Mouse (Mus musculus) small intestine, adult 2 months (tissue): ENCODE measurements around the gene Slc16a4.

Experiments
- CTCF ChIP-seq: fragments of 200-500 bp; IDR thresholded peaks from 2 replicates; pipeline ENCODE4 v1.5.1; 2012; ENCODE audit warnings: low read depth, mild to moderate bottlenecking, control low read depth, inconsistent platforms, low read length, moderate library complexity, mixed read lengths; ENCODE audit not compliant: insufficient replicate concordance, insufficient read length; ENCODE audit errors: extremely low read depth
- POLR2A ChIP-seq: fragments of 200-500 bp; IDR thresholded peaks from 2 replicates; pipeline ENCODE4 v1.6.1; 2012; ENCODE audit warnings: low read depth, mild to moderate bottlenecking, control low read depth, inconsistent platforms, low read length, moderate library complexity

GRCm38 (mm10) chr3:107256724-107257123 lies 34.3 kb upstream of the Slc16a4 start:
- TF ChIP-seq CTCF (no peak), POLR2A (no peak)
